Mouse (Mus musculus): Measurements from ENCODE around the gene Kmt2b.

Kmt2b gene

DNA sequence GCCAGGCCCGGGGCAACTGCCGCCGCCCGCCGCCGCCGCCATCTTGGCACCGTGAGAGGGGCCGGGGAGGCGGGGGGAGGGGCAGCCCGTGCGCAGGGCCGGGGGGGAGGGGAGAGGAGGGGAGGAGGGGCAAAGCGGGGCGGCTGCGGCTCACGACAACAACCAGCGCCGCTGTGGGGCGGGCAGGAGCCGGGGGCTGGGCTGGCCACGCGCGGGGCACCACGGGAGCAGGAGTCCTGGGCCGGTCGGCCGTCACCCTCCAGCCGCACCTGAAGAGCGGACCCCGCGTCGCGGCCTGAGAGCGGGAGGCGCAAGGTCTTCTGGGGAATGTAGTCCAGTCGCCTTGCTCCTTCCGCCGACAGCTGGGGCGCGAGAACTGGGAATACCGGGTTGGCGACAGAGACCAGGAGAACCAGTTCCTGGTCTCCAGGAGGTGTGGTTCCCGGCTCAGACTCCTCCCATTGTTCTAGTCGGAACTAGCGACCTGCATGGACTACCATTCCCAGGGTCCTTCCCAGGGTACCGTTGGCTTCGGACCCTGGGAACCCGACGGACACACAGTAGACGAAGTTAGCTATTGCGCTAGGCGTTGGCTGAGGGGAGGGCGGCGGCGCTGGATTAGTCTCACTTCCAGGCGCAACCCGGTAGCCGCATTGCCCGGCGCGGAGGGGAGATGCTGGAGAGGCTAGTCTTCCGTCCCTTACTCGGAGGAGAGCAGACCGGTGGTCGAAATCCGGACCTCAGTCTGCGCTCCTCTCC, at the start of gene Kmt2b:
TSS of gene Kmt2b (minus strand) at position 51 of the 759 bp plus-strand sequence.
- in situ Hi-C loops (cut with MboI, MseI) = no loop called here

DNA sequence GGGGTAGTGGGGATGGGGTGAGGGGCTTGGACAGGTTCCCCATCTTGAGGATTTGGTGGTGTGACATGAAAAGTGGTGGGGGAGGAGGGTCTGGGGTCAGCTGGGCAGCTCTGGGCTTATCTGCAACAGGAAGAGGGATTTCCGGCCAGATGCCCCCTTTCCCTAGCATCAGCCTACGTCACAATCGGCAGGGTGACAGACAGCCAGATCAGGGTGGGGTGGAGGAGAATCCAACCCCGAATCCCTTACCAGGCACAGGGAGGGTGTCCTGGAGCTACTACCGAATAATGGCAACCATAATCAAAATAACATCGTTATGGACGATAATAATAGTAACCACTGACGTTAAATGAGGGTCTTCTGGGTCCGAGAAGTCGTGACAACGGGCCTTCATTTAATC, 47.9 kb upstream of the Kmt2b start:
- in situ Hi-C loops (cut with MboI, MseI) = no loop called here

DNA sequence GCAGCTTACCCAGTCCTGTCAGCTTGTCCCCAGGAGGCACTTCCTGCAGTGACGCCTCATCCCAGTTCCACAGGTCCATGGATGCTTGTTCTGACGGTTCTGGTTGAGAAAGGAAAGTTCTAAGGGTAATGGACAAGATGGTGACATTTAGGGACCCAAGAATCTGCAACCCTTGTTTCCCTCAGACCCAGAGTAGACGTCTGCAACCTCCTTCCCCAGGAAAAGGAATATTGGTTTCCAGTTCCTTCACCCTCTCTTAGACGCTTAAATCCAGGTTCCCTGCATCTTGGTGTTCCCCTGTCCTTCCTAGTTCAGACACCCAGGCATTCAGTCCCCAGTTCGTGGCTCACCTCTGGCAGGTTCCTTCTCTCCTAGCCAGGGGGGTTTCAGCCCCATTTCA, 47.2 kb upstream of the Kmt2b start, which contains the start of gene Etv2:
TSS of gene Etv2 (minus strand) at position 101 of the 400 bp plus-strand sequence.
- in situ Hi-C loops (cut with MboI, MseI) = no loop called here

DNA sequence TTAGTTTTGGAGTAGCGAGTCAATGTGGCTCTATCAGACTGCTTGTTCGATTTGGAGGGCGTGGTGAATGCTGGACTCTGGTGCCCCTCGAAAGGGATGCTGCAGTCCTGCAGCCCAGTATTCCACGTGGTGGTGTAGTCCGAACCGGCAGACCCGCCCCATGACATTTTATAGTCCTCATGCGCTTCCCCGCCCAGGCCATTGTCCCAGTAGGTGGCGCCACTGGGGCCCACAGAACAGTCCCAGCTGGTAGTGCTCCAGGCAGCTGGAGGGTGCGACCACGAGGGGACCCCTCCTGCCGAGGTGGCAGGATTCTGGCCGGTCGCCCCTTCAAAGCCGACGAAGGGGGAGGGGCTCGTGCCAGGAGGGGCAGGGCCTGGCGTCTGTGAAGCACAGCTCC, 46.1 kb upstream of the Kmt2b start:
- in situ Hi-C loops (cut with MboI, MseI) = no loop called here

DNA sequence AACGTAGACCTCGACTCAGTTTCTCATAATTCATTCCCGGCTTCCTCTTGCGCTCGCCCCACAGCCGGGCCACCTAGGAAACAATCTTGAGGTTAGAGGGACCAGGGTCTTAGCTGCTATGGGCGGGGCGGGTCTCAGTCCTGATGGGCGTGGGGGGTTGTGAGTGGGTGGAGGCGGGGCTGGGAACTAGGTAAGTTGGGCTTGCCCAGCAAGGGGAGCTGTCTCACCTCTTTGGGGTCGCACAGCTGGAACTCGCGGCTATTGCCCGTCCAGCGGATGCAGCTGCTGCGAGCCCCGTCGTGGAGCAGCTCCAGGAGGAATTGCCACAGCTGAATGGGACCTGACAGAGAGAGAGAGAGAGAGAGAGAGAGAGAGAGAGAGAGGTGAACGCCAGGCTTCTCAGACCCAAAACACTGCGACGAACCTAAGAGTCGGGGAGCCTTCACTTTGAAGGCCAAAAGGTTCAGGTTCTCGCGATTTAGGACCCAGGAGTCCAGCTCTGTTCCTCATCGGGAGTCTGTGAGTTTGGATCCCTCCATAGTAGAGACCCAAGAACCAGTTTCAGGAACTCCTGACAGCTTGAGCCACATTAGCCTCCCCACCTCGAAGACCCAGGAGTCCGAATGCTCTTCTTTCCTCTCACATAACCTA, 45.4 kb upstream of the Kmt2b start:
- in situ Hi-C loops (cut with MboI, MseI) = no loop called here

DNA sequence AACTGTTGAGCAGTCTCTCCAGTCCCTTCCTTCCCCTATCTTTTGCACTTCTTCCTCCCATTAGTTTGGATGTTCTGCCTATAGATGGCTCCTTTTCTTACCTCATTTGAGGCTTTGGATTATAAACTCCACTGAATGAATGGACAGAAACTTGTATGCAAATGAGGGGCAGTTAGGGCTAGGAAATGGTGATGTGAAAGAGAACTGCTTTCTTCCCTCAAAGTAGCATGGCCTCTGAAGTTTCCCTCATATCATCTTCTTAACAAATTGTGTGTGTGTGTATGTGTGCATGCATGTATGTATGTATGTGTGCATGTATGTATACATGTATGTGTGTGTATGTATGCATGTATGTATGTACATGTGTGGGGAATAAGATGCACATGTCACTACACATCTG, 40.5 kb upstream of the Kmt2b start:
- in situ Hi-C loops (cut with MboI, MseI) = no loop called here

DNA sequence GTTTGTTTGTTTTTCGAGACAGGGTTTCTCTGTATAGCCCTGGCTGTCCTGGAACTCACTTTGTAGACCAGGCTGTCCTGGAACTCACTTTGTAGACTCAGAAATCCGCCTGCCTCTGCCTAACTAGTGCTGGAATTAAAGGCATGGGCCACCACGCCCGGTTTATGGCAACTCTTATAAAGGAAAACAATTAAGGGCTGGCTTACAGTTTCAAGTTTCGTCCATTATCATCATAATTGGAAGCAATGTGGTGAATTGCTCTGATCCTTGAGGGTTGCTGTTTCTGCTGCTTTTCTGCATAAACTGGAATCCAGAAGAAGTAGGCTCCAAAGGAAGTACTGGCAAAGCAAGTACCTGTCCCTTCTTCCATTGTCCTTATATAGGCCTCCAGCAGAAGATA, 38.1 kb upstream of the Kmt2b start:
- in situ Hi-C loops (cut with MboI, MseI) = no loop called here

DNA sequence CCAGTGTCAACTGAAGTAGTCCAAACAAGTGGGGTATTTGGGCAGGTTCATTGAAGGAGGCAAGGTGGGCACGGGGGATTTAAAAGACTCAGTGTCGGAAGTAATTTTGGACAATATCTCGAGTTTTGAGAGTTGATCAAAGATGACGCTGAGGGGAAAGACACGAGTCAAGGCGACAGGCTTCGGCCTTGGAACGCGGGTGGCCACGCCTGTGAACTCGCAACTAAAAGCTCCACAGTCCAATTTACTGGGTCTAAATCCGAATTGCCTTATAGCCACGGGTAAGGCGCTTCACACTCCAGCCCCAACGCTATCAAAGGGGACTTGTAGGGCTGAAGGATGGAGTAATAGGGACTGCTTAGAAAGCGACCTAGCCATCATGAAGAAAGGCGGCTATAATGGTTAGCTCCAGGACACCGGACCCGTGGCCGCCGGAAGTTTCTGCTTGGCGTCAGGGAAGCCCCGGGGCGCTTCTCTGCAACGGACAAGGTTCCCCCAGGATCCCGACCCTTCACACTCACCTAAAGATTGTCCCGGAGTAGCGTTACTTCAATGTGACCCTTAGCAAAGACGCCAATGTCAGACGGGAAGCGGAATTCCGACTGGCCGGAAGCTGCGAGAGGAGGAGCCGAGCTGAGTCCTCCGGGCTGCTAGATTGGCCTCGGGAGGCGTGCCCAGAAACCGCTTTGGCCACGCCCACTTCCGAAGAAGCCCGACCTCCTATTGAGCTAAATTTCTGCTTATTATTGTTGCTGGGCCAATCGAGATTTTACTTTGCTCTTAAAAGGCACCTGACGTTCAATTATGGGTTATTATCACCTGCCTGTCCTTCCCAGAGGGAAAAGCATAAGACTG, 37.2 kb upstream of the Kmt2b start, which contains the start of gene Cox6b1:
TSS of gene Cox6b1 (minus strand) at position 622 of the 855 bp plus-strand sequence.
- in situ Hi-C loops (cut with MboI, MseI) = no loop called here

DNA sequence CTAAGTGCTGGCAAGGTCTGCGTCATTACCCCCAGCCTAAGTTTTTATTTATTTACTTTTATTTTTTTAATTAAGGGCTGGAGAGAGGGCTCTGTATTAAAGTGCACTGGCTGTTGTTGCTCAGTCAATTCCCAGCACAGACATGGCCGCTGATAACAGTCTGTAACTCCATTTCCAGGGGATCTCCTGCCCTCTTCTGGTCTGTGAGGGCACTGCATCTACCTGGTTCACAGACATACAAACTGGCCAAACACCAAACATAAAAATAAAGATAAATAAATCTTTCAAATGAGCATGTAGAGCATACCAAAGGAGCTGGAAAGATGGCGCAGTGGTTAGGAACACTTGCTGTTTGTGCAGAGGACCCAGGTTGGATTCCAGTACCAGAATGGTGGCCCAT, 30.7 kb upstream of the Kmt2b start:
- in situ Hi-C loops (cut with MboI, MseI) = no loop called here

DNA sequence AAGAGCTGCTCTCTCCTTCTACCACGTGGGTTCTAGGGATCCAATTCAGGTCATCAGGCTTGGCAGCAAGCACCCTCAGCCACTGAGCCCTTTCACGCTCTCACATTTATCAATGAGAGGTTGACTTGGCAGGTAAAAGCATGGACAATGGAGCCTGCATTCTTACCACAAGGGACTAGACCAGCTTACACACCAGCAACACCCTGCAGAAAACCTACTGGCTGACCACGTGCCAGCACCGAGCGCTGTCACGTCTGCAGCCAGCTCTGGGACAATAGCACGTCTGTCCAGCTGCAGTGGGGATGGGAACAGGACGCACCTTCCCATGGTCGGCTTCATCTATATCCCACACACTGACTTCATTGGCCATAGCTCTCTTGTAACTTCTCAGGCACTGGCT, 30.1 kb upstream of the Kmt2b start:
- in situ Hi-C loops (cut with MboI, MseI) = no loop called here

DNA sequence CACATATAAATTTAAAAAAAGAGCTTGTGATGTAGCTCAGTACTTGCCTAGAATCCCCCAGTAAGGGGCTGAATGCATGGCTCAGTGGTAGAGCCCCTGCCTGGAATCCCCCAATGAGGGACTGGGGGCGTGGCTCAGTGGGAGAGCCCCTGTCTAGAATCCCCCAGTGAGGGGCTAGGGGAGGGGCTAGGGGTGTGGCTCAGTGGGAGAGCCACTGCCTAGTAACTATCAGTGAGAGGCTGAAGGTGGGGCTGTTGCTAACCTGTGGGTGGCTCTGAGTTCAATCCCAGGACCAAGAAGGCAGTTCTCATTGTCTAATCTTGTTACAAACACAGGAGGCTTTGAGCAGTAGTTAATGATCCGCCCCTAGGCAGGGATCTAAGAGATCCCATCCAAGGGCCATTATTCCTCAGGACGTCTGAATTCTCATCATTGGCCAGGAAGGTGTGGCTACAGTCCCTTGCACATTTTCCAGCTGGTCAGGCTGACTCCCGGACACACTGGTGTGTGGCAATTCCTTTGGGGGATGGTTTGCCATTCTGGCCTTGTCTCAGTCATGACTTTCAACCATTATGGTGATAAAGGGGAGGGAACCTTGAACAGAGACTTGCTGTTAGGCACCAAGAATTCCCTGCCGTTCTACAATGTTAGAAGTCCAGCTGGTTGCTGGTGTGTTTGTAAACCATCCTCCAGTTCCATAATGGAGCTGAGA, 26.7 kb upstream of the Kmt2b start:
- in situ Hi-C loops (cut with MboI, MseI) = no loop called here

DNA sequence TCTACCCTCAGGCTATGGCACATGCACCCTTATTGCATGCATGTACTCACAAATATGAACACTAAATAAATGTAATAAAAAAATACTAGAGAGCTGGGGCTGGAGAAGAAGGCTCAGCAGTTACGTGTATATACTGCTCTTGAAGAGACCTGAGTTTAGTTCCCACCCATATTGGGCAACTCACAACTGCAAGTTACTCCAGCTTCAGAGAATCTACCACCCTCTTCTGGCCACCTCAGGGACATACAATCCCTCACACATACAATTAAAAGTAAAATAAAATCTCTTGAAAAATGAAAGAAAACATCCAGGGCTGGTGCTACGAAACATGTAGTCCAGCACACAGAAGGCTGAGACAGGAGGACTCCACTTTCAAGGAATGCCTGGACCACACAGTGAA, 25.9 kb upstream of the Kmt2b start:
- in situ Hi-C loops (cut with MboI, MseI) = no loop called here

DNA sequence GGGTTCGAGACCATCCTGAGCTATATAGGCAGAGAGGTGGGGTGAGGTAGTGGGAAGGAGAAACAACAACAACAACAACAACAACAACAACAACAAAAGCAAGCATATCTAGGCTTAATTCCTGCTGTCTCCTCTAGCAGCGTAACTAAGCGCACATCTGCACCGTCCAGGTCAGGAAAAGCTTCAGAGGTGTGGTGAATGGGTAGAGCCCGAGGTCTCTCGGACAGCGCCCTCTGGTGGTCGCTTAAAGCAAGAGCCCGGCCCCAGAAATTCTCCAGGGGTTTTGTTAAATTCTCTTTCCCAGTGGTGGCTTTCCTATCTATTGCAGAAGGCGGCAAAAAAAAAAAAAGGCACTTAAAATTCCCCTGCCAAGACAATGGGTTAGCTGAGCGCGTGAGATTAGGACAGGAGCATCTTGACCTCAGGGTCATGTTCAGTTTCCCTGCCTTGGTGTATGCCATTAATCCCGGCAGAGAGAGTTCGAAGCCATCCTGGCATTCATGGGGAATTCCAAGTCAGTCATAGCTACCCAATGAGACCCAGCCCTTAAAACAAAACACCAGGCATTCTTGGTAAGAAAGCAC, 25.1 kb upstream of the Kmt2b start:
- in situ Hi-C loops (cut with MboI, MseI) = no loop called here

DNA sequence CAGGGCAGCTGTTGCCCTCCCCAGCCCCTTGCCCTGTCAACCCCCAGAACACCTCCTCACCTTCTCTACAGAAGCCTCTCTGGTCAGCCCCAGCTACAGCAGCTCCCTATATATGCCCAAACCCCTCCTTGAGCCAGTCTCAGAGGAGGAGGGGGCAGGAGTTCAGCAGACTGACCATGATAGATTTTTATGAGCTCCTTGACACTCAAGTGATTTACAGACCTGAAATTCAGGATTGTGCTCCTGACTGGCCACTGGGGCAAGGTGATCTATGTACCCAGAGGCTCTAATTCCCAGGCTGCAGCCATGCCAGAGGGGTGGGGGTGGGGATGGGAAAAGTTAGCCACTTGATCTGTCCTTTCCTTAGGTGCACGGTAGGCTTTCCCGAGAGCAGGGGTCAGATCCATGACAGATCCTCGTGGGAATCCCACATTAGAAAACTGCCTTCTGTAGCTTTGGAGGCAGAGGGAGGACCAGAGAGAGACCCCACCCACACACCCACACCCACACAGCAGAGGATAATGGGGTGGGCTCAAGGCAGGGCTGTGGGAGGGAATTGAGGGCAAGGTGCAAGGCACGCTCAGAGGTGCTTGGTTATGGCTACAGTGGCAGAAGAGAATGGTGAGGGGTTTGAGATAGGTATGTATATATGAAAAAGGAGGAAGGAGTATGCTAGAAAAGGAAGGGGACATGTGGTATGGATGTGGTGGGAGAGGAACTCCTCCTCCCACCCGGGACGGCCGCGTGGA, 24.3 kb upstream of the Kmt2b start, which contains the start of gene Upk1a:
TSS of gene Upk1a (minus strand) at position 194 of the 749 bp plus-strand sequence.
- in situ Hi-C loops (cut with MboI, MseI) = no loop called here

DNA sequence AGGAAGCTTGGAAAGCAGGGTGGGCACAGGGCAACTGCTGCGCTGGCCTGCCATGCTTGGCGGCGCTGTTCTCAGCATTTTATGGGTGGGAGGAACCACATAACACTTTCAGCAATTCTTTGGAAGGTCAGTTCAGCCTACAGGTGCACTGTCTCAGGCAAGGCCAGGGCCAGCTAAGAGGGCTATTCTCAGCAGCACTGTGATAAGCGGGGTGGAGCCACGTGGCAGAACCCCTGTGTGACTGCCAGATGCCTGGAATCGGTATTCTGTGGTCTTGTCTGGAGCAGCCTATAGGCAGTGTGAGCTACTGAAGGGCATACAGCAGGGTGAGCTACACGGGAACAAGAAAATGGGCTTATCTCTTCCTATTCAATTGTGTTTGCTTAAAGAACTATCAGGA, 21.5 kb upstream of the Kmt2b start:
- in situ Hi-C loops (cut with MboI, MseI) = no loop called here

DNA sequence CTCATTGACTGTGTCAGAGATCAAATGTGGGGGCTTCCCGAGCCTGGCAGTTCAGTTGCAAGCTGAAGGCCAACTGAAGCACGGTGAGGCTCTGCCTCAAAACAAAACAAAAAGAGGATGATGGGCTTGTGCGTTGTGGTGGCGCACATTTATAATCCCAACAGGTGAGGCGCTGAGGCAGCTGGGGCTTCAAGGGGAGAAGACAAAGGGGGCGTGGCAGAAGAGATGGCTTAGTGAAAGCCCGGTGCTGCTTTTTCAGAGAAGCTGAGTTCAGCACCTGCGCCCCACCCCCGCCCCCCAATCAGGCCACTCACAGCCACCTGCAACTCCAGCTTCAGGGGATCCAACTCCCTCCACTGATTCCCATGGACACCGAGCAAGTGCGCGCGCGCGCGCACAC, 19.9 kb upstream of the Kmt2b start:
- in situ Hi-C loops (cut with MboI, MseI) = no loop called here

DNA sequence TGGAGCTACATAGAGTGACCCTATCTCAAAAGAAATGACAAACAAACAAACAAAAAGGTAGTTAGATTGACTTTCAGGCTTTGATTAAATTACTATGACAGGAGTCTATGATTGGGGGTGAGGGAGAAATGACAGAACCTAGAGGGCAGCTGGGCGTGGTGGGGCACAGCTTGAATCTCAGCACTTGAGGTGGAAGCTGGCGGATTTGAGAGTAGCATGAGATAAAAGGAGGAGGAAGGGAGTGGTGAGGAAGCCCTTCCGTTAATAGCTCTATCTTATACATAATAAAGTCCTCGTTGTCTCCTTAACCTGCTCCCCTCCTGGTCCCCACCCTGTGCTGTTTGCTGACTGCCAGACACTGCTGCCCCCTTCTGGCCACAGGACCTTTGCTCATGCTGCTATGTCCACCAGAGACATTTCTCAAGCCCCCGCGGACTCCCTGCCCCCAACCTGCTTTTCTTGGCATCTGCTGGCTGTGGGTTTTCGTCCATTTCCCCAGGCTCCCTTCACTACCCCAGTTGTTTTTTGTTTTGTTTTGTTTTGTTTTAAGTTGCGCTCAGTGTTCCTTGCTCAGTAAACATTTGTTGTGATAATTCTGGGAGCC, 19.3 kb upstream of the Kmt2b start:
- in situ Hi-C loops (cut with MboI, MseI) = no loop called here

DNA sequence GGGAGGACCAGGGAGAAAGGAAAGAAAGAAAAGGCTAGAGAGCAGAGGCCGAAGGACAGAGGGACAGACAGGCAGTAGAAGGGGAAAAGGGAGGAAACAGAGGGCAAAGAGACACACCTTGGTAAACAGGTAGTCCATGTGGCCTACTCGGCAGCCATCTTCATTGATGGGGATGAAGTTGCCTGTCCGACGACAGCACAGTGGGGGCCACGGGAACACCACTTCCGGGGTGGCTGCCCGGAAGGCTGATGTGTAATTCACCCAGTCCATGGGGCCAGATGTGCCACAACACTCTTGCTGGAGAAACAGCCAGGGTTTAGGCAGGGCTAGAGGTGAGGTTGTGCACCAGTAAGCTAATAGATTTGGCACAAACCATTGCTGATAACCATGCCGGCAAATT, 16.4 kb upstream of the Kmt2b start:
- in situ Hi-C loops (cut with MboI, MseI) = no loop called here

DNA sequence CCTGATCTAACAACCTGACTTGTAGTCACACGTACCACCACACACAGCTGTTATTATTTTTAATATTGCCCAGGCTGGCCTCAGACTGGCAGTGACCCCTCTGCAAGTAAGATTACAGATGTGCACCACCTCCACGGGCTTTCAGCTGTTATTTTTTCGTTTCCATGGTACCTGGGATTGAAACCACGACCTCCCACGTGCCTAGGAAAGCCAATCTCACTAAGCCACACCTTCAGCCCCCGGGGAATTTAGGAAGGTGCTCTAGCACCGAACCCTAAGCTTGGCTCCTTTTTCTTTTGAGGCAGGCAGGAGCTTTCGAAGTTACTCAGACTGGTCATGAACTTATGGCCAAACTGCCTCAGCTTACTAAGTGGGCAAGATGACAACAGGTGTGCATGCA, 15.9 kb upstream of the Kmt2b start:
- in situ Hi-C loops (cut with MboI, MseI) = no loop called here

DNA sequence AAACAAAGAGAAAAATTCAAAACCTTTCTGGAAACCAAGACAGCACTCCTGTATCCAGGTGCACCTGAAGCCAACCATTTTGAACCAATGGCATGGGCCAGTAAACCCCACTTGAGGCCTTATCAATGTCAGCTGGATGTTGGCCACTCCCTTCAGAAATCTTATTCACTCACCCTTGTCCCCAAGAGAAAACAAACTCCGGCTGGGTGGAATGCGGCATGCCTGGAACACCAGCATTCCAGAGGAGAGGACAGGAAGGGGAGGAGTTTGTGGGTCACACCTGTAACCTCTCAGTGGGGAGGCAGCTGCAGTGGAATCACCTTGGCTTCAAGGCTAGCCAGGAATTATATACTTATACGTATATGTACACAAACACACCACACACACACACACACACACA, 14.1 kb upstream of the Kmt2b start:
- in situ Hi-C loops (cut with MboI, MseI) = no loop called here

All from T-helper 1 cell (primary cell).